Mouse (Mus musculus): ENCODE measurements around the gene Prol1. TPM values are rescaled to one million over a fixed set of nuclear protein-coding genes. Genes with fewer than 3 reads are reported as not detected.

The Prol1 gene
- polyA plus RNA-seq, 1 experiment from 2014 or later = not detected

Other genes starting within 250 kb of the Prol1 start
- not detected in 2 replicates for gene Smr2, start 230.8 kb upstream of the Prol1 start, polyA plus RNA-seq (2014; fragmentation: Nextera tagmentation; extraction: Ambion mirVana)
- gene Gm11116, start 205.8 kb upstream of the Prol1 start, polyA plus RNA-seq (2014; fragmentation: Nextera tagmentation; extraction: Ambion mirVana) = not detected in 2 replicates
- not detected in 2 replicates for gene Gm11115, start 163.2 kb upstream of the Prol1 start, polyA plus RNA-seq (2014; fragmentation: Nextera tagmentation; extraction: Ambion mirVana)
- not detected in 2 replicates for gene Gm7714, start 48.4 kb upstream of the Prol1 start, polyA plus RNA-seq (2014; fragmentation: Nextera tagmentation; extraction: Ambion mirVana)
- gene Amtn, start 58.8 kb downstream of the Prol1 start, polyA plus RNA-seq (2014; fragmentation: Nextera tagmentation; extraction: Ambion mirVana) = not detected in 2 replicates
- not detected in 2 replicates for gene Ambn, start 138.7 kb downstream of the Prol1 start, polyA plus RNA-seq (2014; fragmentation: Nextera tagmentation; extraction: Ambion mirVana)
- gene Enam, start 170.7 kb downstream of the Prol1 start, polyA plus RNA-seq (2014; fragmentation: Nextera tagmentation; extraction: Ambion mirVana) = not detected in 2 replicates
- gene Jchain, start 210.6 kb downstream of the Prol1 start, polyA plus RNA-seq (2014; fragmentation: Nextera tagmentation; extraction: Ambion mirVana) = 0.49 TPM in 1 of 2 replicates, not detected in the other
- 68.7 and 75.4 TPM in 2 replicates for gene Utp3, start 237.2 kb downstream of the Prol1 start, polyA plus RNA-seq (2014; fragmentation: Nextera tagmentation; extraction: Ambion mirVana)
- gene Rufy3, start 247.7 kb downstream of the Prol1 start, polyA plus RNA-seq (2014; fragmentation: Nextera tagmentation; extraction: Ambion mirVana) = 168 and 180 TPM in 2 replicates

All from hindbrain, embryonic 11.5 days (tissue).